Mouse (Mus musculus): ENCODE measurements around the gene Spcs2. TPM values are rescaled to one million over a fixed set of nuclear protein-coding genes. Genes with fewer than 3 reads are reported as not detected.
"Not testable (repeated sequence)": the region's sequence is repeated elsewhere in the genome, so short reads cannot be mapped to it uniquely, and the experiment has no call there.

The Spcs2 gene
- total and polyA plus RNA-seq, 2 experiments from 2014 or later: 79.1 to 146 TPM

DNA sequence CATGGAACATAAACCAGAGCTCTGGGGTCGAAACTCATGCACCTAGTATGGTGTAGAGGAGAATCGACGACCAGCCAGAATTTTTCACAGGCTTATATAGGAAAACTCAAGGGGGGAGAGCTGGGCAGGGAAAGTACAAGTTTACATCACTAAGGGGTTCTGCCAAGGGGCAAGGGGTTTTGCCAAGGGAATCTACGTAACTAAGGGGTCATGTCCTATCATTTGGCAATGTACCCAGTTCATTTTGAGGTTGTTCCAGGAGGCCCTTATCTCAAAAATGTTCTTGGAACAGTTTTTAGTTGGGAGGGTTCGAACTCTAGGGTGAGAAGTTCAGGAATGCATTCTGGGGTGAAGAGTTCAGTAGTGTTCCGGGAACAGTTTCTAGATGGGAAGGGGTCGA, 56.2 kb downstream of the Spcs2 start:
- not testable (repeated sequence) for H3K9ac ChIP-seq (replicated peaks; ENCODE audit: low read depth, low read length); H3K4me1 ChIP-seq (ENCODE audit: control insufficient read depth, insufficient read depth); H3K36me3 ChIP-seq (replicated peaks; ENCODE audit: control insufficient read depth, insufficient read depth, low read length); H3K4me2 ChIP-seq (ENCODE audit: low read depth, low read length); H3K4me3 ChIP-seq (ENCODE audit: low read depth, low read length); H3K27me3 ChIP-seq (ENCODE audit: control insufficient read depth, insufficient read depth, low read length); H3K27ac ChIP-seq (ENCODE audit: low read depth); DNase-seq (ENCODE audit: low spot score); ATAC-seq (ENCODE audit: insufficient read depth, low read depth); H3K9me3 ChIP-seq (replicated peaks; ENCODE audit: control insufficient read depth, low read length)
- 23% methylated on average over 7 of the region's 7 CpGs for WGBS
- peak; percentile 83 for TF ChIP-seq EP300 (IDR thresholded peaks at IDR 0.05; ENCODE audit: low read depth)

DNA sequence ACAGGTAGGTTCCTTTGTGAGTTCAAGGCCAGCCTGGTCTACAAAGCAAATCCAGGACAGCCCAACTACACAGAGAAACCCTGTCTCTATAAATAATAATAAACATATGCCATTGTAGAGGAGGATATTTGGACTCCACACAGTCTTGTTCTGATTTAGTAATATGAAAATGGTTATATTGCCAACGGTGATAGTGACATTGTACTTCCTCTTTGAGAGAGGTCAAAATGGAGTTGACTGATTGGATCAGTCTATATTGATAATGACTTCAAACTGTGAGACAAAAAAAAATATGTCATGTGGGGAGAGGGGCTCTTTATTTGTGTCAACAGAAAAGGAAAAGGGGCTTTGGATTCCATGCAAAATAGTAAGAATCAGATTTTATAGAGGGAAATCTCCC, 57.9 kb downstream of the Spcs2 start:
- DNase-seq (ENCODE audit: low spot score) (no peak), ATAC-seq (ENCODE audit: insufficient read depth, low read depth) (no peak)
- Histone ChIP-seq H3K4me3 (ENCODE audit: low read depth, low read length) (no peak overlapping the region), H3K9ac (replicated peaks; ENCODE audit: low read depth, low read length) (no peak overlapping the region), H3K36me3 (replicated peaks; ENCODE audit: control insufficient read depth, insufficient read depth, low read length) (no peaks in the 10 kb centered on the region), H3K4me1 (ENCODE audit: control insufficient read depth, insufficient read depth) (peaks cover 5% of the 10 kb centered on the region), H3K27me3 (ENCODE audit: control insufficient read depth, insufficient read depth, low read length) (no peaks in the 10 kb centered on the region), H3K9me3 (replicated peaks; ENCODE audit: control insufficient read depth, low read length) (no peaks in the 10 kb centered on the region), H3K4me2 (ENCODE audit: low read depth, low read length) (no peak overlapping the region), H3K27ac (ENCODE audit: low read depth) (no peak overlapping the region)
- 75% methylated on average over 1 of the region's 1 CpGs for WGBS
- TF ChIP-seq CTCF (IDR thresholded peaks at IDR 0.05; ENCODE audit: low read depth) (no peak), EP300 (IDR thresholded peaks at IDR 0.05; ENCODE audit: low read depth) (no peak)

DNA sequence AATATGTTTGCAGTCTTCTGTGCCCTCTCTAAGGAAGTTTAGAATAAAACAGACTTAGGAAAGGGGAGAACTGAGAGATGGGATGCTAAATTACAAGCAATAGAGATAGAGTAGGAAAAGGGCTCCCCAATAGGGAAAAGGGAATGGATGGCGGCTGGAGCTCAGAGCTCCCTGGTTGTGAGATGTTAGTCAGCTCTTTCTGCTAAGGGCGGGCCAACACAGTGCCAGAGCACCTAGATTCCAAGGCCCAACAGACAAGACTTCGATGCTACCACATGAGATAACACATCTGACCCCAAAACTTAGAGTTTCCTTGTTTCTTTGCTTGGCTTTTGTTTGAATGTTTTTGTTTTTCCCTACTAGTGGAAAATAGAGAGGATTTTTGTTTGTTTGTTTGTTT, 59.2 kb downstream of the Spcs2 start:
- ATAC-seq (ENCODE audit: insufficient read depth, low read depth); H3K9ac ChIP-seq (replicated peaks; ENCODE audit: low read depth, low read length): not testable (repeated sequence)
- WGBS: 86% methylated on average over 3 of the region's 3 CpGs

DNA sequence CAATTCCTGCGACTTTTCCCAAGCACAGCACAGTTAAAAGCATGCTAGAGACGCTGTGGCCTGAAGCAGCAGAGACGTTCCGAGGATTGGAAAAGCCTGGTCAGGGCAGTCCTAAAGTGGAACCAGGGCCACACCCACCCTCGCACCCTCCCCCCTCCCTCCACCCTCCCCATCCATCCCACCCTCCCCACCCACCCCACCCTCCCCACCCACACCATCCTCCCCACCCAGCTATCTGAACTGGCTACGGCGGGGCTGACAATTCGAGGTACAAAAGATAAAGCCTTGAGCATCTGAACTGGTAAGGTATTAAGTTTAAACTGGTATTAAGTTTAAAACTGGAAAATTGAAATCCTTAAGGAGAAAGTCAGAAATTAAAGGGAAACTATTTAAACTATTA, 59.7 kb downstream of the Spcs2 start:
- peak; percentile 66 for DNase-seq (ENCODE audit: low spot score)
- TF ChIP-seq CTCF (IDR thresholded peaks at IDR 0.05; ENCODE audit: low read depth) (no peak), EP300 (IDR thresholded peaks at IDR 0.05; ENCODE audit: low read depth) (no peak)
- 46% methylated on average over 8 of the region's 8 CpGs for WGBS
- peaks cover 4% of the 10 kb centered on the region for H3K4me1 ChIP-seq (ENCODE audit: control insufficient read depth, insufficient read depth)
- no peaks in the 10 kb centered on the region for H3K36me3 ChIP-seq (replicated peaks; ENCODE audit: control insufficient read depth, insufficient read depth, low read length)
- no peak overlapping the region for H3K9ac ChIP-seq (replicated peaks; ENCODE audit: low read depth, low read length)
- no peak overlapping the region for H3K27ac ChIP-seq (ENCODE audit: low read depth)
- H3K9me3 ChIP-seq (replicated peaks; ENCODE audit: control insufficient read depth, low read length): no peaks in the 10 kb centered on the region
- H3K4me3 ChIP-seq (ENCODE audit: low read depth, low read length): no peak overlapping the region
- H3K27me3 ChIP-seq (ENCODE audit: control insufficient read depth, insufficient read depth, low read length): no peaks in the 10 kb centered on the region
- ATAC-seq (ENCODE audit: insufficient read depth, low read depth): no peak
- no peak overlapping the region for H3K4me2 ChIP-seq (ENCODE audit: low read depth, low read length)

More for the DNA sequence above, 59.2 kb downstream of the Spcs2 start:
- not testable (repeated sequence) for H3K27ac ChIP-seq (ENCODE audit: low read depth); H3K9me3 ChIP-seq (replicated peaks; ENCODE audit: control insufficient read depth, low read length); DNase-seq (ENCODE audit: low spot score); H3K27me3 ChIP-seq (ENCODE audit: control insufficient read depth, insufficient read depth, low read length); H3K4me1 ChIP-seq (ENCODE audit: control insufficient read depth, insufficient read depth); H3K4me2 ChIP-seq (ENCODE audit: low read depth, low read length); H3K36me3 ChIP-seq (replicated peaks; ENCODE audit: control insufficient read depth, insufficient read depth, low read length); H3K4me3 ChIP-seq (ENCODE audit: low read depth, low read length)

DNA sequence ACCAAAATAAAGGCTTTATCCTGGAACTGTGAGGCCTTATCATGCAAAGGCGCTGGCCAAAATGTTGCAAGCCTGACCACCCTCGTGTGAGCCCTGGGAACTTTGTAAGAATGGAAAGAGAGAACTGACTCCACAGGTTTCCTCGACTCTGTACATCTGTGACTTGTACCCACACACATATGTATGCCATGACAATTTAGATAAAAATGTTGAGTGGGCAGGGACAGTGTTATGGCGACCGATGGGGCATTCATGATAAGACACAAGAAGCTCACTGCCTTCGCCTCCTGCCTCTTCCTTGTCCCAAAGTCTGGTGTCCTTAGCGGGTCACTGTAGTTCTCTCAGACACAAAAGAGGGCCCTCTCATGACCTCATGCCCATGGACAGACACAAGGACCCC, 64.1 kb downstream of the Spcs2 start:
- no peak for TF ChIP-seq EP300 (IDR thresholded peaks at IDR 0.05; ENCODE audit: low read depth)
- no peak for TF ChIP-seq CTCF (IDR thresholded peaks at IDR 0.05; ENCODE audit: low read depth)
- Histone ChIP-seq H3K9me3 (replicated peaks; ENCODE audit: control insufficient read depth, low read length) (no peaks in the 10 kb centered on the region), H3K4me3 (ENCODE audit: low read depth, low read length) (no peak overlapping the region), H3K4me1 (ENCODE audit: control insufficient read depth, insufficient read depth) (0 out of 2 replicates have a peak, but pooled peaks cover 9% of the 10 kb centered on the region), H3K36me3 (replicated peaks; ENCODE audit: control insufficient read depth, insufficient read depth, low read length) (no peaks in the 10 kb centered on the region), H3K27me3 (ENCODE audit: control insufficient read depth, insufficient read depth, low read length) (0 out of 2 replicates have a peak, but pooled peaks cover 5% of the 10 kb centered on the region), H3K9ac (replicated peaks; ENCODE audit: low read depth, low read length) (no peak overlapping the region), H3K4me2 (ENCODE audit: low read depth, low read length) (no peak overlapping the region), H3K27ac (ENCODE audit: low read depth) (no peak overlapping the region)
- no peak for ATAC-seq (ENCODE audit: insufficient read depth, low read depth)
- DNase-seq (ENCODE audit: low spot score): no peak
- WGBS: 55% methylated on average over 7 of the region's 7 CpGs

DNA sequence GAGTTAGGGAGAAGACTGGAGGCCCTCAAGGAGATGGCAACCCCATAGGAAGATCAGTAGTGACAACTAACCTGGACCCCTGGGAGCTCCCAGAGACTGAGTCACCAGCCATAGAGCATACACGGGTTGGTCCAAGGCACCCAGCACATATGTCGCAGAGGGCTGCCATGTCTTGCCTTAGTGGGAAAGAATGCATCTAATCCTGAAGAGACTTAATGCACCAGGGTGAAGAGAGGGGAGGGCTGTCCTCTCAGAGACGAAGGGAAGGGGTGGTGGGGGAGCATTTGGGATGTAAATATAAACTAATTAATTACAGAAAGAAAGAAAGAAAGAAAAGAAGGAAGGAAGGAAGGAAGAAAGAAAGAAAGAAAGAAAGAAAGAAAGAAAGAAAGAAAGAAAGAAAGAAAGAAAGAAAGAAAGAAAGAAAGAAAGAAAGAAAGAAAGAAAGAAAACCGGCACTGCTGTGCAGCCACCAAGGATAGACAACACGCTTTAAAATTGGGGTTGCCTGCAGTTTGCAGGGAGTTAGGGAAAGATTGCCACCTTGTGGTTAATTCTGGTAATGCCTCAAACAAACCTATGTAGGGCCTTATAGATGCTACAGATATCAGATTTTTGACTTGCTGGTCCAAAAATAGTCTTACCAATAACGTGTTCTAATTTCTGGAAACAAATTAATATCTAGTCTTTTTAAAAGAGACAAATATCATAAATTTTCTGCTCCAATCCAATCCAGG, 65.2 kb downstream of the Spcs2 start:
- Histone ChIP-seq H3K4me2 (ENCODE audit: low read depth, low read length) (no peak overlapping the region), H3K4me1 (ENCODE audit: control insufficient read depth, insufficient read depth) (0 out of 2 replicates have a peak, but pooled peaks cover 9% of the 10 kb centered on the region), H3K27ac (ENCODE audit: low read depth) (no peak overlapping the region), H3K4me3 (ENCODE audit: low read depth, low read length) (no peak overlapping the region), H3K27me3 (ENCODE audit: control insufficient read depth, insufficient read depth, low read length) (0 out of 2 replicates have a peak, but pooled peaks cover 5% of the 10 kb centered on the region), H3K9me3 (replicated peaks; ENCODE audit: control insufficient read depth, low read length) (no peaks in the 10 kb centered on the region; the same call in 1 of the 2 replicates), H3K36me3 (replicated peaks; ENCODE audit: control insufficient read depth, insufficient read depth, low read length) (no peaks in the 10 kb centered on the region), H3K9ac (replicated peaks; ENCODE audit: low read depth, low read length) (no peak overlapping the region)
- DNase-seq (ENCODE audit: low spot score) (peak; percentile 66), ATAC-seq (ENCODE audit: insufficient read depth, low read depth) (0 out of 2 replicates have a peak, but pooled peaks have one; percentile 53)
- 29% methylated on average over 6 of the region's 6 CpGs for WGBS
- TF ChIP-seq CTCF (IDR thresholded peaks at IDR 0.05; ENCODE audit: low read depth): peak; percentile 86
- no peak for TF ChIP-seq EP300 (IDR thresholded peaks at IDR 0.05; ENCODE audit: low read depth)

Measured in heart, postnatal 0 days (tissue).